Mouse (Mus musculus): Measurements from ENCODE around the gene Ctsz. TPM values are rescaled to one million over a fixed set of nuclear protein-coding genes. Genes with fewer than 3 reads are reported as not detected.
A peak's percentile ranks its signal among the peaks of the same experiment; 100 is the strongest.

Gene Ctsz
- polyA plus RNA-seq (2014; fragmentation: Nextera tagmentation; extraction: Ambion mirVana), result 75.0 and 80.5 TPM in 2 replicates

DNA sequence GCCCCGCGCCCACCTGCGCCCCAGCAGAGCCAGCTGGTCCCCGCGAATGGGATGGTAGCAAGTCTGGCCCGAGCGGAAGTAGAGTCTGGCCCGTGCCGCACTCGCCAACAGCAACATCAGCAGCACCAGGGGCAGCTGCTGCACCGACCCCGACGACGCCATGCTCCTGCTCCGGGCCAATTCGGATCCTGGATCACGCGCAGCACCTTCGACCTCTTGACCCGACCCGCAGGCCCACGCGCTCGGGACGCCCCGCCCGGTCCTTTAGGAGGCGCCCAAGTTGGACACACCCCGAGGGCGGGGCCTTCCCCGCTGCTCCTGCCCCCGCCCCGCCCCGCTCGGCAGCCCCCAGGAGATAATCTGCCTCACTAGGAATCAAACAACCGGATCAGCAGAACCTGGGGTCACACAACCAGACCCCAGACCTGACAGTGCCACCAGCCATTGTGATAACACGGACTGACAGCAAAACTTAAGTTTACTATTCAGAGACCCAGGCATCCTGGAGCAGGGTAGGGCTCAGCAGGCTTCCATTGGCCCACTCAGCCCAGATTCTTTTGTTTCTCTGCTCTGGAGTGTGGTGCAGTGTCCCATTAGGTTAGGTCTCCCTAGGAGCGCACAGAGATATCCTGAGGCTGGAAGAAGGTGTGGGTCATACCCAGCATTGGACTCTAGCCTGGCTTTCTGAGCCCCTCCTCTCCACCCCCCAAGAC is at the start of gene Ctsz:
Gene Ctsz (minus strand): TSS at position 303 of the 713 bp plus-strand sequence.
- H3K9ac ChIP-seq, result peak within 1 kb of the TSS; percentile 59
- H3K27ac ChIP-seq, result no peak within 1 kb of the TSS
- DNase-seq (ENCODE audit: low spot score), result no peak
- no peaks in the 10 kb centered on the region for H3K27me3 ChIP-seq (ENCODE audit: control insufficient read depth, insufficient read depth, low read length)
- H3K4me2 ChIP-seq (replicated peaks), result peak within 1 kb of the TSS; percentile 71
- 1% methylated on average over 38 of the region's 38 CpGs for WGBS
- no peaks in the 10 kb centered on the region for H3K36me3 ChIP-seq (replicated peaks; ENCODE audit: control insufficient read depth, insufficient read depth)
- peak within 1 kb of the TSS; percentile 41 for H3K4me3 ChIP-seq (replicated peaks; ENCODE audit: low read length)
- H3K9me3 ChIP-seq (ENCODE audit: control insufficient read depth, low read length), result no peaks in the 10 kb centered on the region
- peak; percentile 78 for ATAC-seq (ENCODE audit: low FRiP score)
- H3K4me1 ChIP-seq (replicated peaks; ENCODE audit: control insufficient read depth, insufficient read depth, low read length), result peaks cover 15% of the 10 kb centered on the region

DNA sequence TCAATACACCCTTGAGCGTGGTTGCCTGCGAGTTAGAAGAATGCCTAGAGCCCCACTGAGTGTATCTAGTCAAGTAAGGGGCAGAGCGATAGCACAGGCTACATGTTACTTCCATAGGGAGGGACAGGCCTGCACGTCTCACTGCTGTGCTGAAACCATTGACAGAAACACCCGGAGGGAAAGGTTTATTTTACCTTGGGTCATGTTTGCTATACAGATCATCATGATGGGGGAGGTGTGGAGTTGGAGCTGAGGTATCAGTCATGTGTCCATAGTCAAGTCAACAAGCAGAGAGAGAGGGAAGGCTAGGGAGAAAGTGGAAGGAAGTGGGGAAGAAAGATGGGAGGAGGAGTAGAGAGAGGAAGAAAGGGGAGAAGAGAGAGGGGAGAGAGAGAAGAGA is 48.2 kb upstream of the Ctsz start:
- H3K4me3 ChIP-seq (replicated peaks; ENCODE audit: low read length), result no peak overlapping the region
- no peaks in the 10 kb centered on the region for H3K4me1 ChIP-seq (replicated peaks; ENCODE audit: control insufficient read depth, insufficient read depth, low read length)
- DNase-seq (ENCODE audit: low spot score) (no peak), ATAC-seq (ENCODE audit: low FRiP score) (no peak)
- no peak overlapping the region for H3K9ac ChIP-seq
- no peaks in the 10 kb centered on the region for H3K36me3 ChIP-seq (replicated peaks; ENCODE audit: control insufficient read depth, insufficient read depth)
- no peaks in the 10 kb centered on the region for H3K27me3 ChIP-seq (ENCODE audit: control insufficient read depth, insufficient read depth, low read length)
- no peaks in the 10 kb centered on the region for H3K9me3 ChIP-seq (ENCODE audit: control insufficient read depth, low read length)
- 88% methylated on average over 5 of the region's 5 CpGs for WGBS
- H3K4me2 ChIP-seq (replicated peaks), result no peak overlapping the region
- H3K27ac ChIP-seq, result no peak overlapping the region

DNA sequence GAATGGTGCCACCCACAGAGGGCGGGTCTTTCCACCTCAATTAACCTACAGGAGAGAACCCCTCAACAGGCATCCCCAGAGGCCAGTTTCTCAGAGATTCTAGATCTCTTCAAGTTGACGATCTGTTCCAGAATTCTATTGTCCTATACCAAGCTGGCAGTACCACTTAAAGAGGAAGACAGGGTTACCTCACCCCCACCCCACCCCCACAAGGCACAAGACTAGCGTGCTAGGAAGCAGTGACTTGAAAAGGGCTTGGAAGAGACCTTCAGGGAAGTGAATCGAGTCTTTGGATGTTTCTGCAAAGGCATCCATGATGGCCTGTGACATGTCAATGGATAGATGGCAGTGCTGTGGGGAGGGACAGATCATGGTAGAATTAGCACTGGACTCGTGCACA is 39.9 kb upstream of the Ctsz start:
- H3K27ac ChIP-seq, result no peak overlapping the region
- no peaks in the 10 kb centered on the region for H3K36me3 ChIP-seq (replicated peaks; ENCODE audit: control insufficient read depth, insufficient read depth)
- ATAC-seq (ENCODE audit: low FRiP score) (no peak), DNase-seq (ENCODE audit: low spot score) (no peak)
- no peak overlapping the region for H3K4me3 ChIP-seq (replicated peaks; ENCODE audit: low read length)
- no peak overlapping the region for H3K4me2 ChIP-seq (replicated peaks)
- H3K9me3 ChIP-seq (ENCODE audit: control insufficient read depth, low read length), result no peaks in the 10 kb centered on the region
- WGBS, result 76% methylated on average over 5 of the region's 5 CpGs
- H3K9ac ChIP-seq, result no peak overlapping the region
- H3K4me1 ChIP-seq (replicated peaks; ENCODE audit: control insufficient read depth, insufficient read depth, low read length), result no peaks in the 10 kb centered on the region
- no peaks in the 10 kb centered on the region for H3K27me3 ChIP-seq (ENCODE audit: control insufficient read depth, insufficient read depth, low read length)

DNA sequence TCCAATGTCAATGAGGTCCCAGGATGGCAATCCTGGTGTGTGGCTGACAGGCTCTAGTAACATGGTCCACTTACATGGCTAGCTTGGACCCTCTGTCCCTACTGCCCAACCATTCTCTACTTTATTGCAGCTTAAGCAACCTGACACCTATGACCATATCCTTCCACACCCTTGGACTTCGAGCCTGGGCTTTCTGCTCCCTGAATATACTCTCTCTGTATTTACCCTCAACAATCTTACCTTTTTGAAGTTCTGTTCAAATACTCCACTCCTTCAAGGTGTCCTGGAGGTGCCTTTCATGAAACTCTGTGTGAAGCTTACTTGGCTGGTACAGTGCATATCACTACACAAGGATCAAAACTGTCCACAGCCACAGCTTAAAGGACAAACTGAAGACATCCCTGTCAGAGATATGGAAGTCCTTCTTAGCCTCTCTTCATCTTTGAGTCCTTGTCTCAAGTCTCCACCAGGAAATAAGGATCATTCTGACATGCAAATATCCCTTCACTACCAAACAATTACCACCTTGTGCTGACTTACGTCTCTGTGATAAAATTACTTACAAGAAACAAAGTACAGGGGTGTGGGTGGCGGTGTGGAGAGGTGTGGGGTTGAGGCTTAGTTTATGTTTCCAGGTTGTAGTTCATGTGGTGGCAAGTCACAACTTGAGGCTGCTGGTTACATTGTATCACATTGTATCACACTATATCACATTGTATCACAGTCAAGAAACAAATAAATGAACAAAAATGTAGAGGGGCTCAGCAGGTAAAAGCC is 38.9 kb upstream of the Ctsz start:
- ATAC-seq (ENCODE audit: low FRiP score) (no peak), DNase-seq (ENCODE audit: low spot score) (no peak)
- H3K27ac ChIP-seq, result no peak overlapping the region
- no peak overlapping the region for H3K9ac ChIP-seq
- H3K4me3 ChIP-seq (replicated peaks; ENCODE audit: low read length), result no peak overlapping the region
- H3K9me3 ChIP-seq (ENCODE audit: control insufficient read depth, low read length), result no peaks in the 10 kb centered on the region
- H3K4me2 ChIP-seq (replicated peaks), result no peak overlapping the region
- peaks cover 4% of the 10 kb centered on the region; the same call in 1 of the 2 replicates for H3K4me1 ChIP-seq (replicated peaks; ENCODE audit: control insufficient read depth, insufficient read depth, low read length)
- WGBS, result 81% methylated on average over 3 of the region's 3 CpGs
- H3K36me3 ChIP-seq (replicated peaks; ENCODE audit: control insufficient read depth, insufficient read depth), result no peaks in the 10 kb centered on the region
- H3K27me3 ChIP-seq (ENCODE audit: control insufficient read depth, insufficient read depth, low read length), result no peaks in the 10 kb centered on the region

DNA sequence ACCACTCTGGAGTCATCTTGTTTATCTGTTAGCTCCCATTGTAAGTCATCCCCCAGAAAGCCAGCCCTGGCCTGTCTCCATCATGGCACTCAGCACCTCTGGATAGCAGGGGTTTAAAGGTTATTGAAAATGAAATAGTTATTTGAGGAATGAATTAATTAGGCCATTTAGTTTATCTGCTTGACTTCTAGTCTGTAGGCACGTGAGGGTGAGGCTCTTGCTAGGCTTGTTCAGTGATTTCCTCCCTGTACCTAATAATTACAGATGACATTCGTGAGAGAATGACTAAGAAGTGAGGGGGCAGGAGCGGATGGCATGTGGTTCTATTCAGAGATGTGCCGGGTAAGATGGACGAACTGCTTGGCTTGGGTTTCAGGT is 34.7 kb upstream of the Ctsz start:
- Histone ChIP-seq H3K4me1 (replicated peaks; ENCODE audit: control insufficient read depth, insufficient read depth, low read length) (peaks cover 10% of the 10 kb centered on the region), H3K4me3 (replicated peaks; ENCODE audit: low read length) (peak overlapping the region; percentile 76), H3K27ac (no peak overlapping the region), H3K27me3 (ENCODE audit: control insufficient read depth, insufficient read depth, low read length) (no peaks in the 10 kb centered on the region), H3K4me2 (replicated peaks) (peak overlapping the region; percentile 69), H3K9me3 (ENCODE audit: control insufficient read depth, low read length) (no peaks in the 10 kb centered on the region), H3K36me3 (replicated peaks; ENCODE audit: control insufficient read depth, insufficient read depth) (peaks cover 9% of the 10 kb centered on the region), H3K9ac (peak overlapping the region; percentile 54)
- 81% methylated on average over 5 of the region's 5 CpGs for WGBS
- ATAC-seq (ENCODE audit: low FRiP score) (no peak), DNase-seq (ENCODE audit: low spot score) (no peak)

DNA sequence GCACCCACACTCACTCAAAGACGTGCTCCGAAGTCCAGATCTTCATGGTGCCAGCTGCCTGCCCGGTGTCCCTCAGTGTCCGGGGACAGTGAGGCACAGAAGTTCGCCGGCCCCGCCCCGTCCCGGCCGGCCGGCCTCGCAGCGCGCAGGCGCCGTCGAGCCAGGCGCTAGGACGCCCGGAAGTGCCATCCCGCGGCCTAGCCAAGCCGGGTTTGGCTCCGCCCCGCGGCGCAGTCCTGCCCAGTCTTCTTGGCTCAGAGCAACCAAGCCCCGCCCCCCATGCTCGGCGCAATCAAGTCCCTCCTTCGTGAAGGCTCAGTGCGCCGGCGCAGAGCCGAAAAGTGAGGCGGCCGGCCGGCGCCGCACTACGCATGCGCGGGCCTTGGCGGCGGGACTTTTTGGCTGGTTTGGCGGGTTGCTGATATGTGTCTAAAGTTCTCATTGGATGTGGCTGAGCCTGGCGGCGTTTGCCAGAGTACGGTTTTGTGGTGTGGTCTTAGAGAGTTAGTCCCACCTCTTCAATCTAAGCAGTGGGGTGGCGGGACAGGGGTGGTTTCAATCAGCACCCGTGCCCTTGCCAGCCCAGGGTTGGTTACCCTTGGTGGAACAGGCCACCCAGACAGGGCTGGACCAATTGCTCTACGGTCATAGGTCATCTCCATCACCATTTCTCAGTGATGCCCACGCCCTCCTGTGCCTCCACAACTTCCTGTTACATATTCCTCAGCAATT is 34.1 kb upstream of the Ctsz start, which contains the start of gene Prelid3b:
Gene Prelid3b (minus strand): TSS at position 264 of the 732 bp plus-strand sequence.
- H3K9me3 ChIP-seq (ENCODE audit: control insufficient read depth, low read length), result no peaks in the 10 kb centered on the region
- H3K27me3 ChIP-seq (ENCODE audit: control insufficient read depth, insufficient read depth, low read length), result no peaks in the 10 kb centered on the region
- peaks cover 10% of the 10 kb centered on the region for H3K4me1 ChIP-seq (replicated peaks; ENCODE audit: control insufficient read depth, insufficient read depth, low read length)
- no peak within 1 kb of the TSS for H3K27ac ChIP-seq
- peaks cover 15% of the 10 kb centered on the region for H3K36me3 ChIP-seq (replicated peaks; ENCODE audit: control insufficient read depth, insufficient read depth)
- peak within 1 kb of the TSS; percentile 73 for H3K9ac ChIP-seq
- WGBS, result 1% methylated on average over 52 of the region's 53 CpGs
- peak; percentile 99 for DNase-seq (ENCODE audit: low spot score)
- peak within 1 kb of the TSS; percentile 76 for H3K4me3 ChIP-seq (replicated peaks; ENCODE audit: low read length)
- ATAC-seq (ENCODE audit: low FRiP score), result peak; percentile 99
- peak within 1 kb of the TSS; percentile 69 for H3K4me2 ChIP-seq (replicated peaks)

DNA sequence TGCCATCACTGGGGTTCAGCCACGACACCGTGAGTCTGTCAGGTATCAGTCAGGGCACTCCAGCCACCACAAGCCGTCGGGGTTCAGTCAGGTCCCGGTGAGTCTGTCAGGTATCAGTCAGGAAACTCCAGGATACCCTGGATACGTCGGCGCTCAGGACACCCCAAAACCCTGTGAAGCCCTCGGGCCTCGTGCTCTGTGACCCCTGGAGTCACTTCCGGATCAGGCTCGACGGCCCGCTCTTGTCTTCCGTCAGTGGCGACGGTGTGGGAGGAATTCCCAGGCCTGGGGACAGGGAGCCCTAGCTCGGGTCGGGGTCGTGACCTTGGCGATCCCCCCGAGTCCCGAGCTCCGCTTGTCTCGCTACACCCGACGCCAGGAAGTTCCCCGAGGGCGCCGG is 33.6 kb upstream of the Ctsz start:
- 7% methylated on average over 30 of the region's 30 CpGs for whole genome bisulfite sequencing
- Histone ChIP-seq H3K4me1 (replicated peaks; ENCODE audit: control insufficient read depth, insufficient read depth, low read length) (peaks cover 10% of the 10 kb centered on the region), H3K27me3 (ENCODE audit: control insufficient read depth, insufficient read depth, low read length) (no peaks in the 10 kb centered on the region), H3K36me3 (replicated peaks; ENCODE audit: control insufficient read depth, insufficient read depth) (peaks cover 16% of the 10 kb centered on the region), H3K9ac (peak overlapping the region; percentile 73), H3K27ac (no peak overlapping the region), H3K9me3 (ENCODE audit: control insufficient read depth, low read length) (no peaks in the 10 kb centered on the region), H3K4me2 (replicated peaks) (peak overlapping the region; percentile 69), H3K4me3 (replicated peaks; ENCODE audit: low read length) (peak overlapping the region; percentile 76)
- ATAC-seq (ENCODE audit: low FRiP score) (no peak; the same call in 1 of the 2 replicates), DNase-seq (ENCODE audit: low spot score) (no peak)

DNA sequence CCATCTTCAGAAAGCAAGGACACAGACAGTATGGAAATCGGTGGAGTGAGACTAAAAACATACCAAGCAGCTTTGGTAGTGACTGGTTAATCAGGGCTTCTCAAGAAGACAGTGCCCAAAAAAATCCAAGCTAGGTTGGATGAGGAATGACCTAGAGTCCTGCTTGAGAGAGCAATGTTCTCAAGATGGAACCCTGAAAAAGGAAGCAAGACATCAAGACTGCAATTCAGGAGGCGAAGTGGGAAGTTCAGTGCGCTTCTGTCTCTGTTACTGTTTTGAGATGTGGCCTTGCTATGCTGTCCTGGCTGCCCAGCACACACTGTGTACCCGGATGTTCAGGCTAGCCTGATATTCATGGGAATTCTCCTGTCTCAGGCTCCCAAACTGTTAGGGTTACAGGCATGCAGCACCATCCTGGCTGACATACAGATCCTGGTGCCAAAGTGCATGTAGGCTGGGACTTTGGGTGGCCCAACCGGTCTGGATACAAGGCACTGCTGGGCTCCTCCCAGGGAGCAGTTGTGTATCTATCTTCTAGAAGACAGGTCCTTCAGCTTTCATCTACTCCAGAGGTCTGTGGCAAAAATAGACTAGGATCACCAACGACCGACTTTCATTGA is 32.1 kb upstream of the Ctsz start:
- Histone ChIP-seq H3K27me3 (ENCODE audit: control insufficient read depth, insufficient read depth, low read length) (no peaks in the 10 kb centered on the region), H3K9me3 (ENCODE audit: control insufficient read depth, low read length) (no peaks in the 10 kb centered on the region), H3K9ac (no peak overlapping the region), H3K4me2 (replicated peaks) (no peak overlapping the region), H3K4me1 (replicated peaks; ENCODE audit: control insufficient read depth, insufficient read depth, low read length) (peaks cover 10% of the 10 kb centered on the region), H3K36me3 (replicated peaks; ENCODE audit: control insufficient read depth, insufficient read depth) (peaks cover 30% of the 10 kb centered on the region), H3K27ac (no peak overlapping the region), H3K4me3 (replicated peaks; ENCODE audit: low read length) (no peak overlapping the region)
- 95% methylated on average over 7 of the region's 7 CpGs for WGBS
- ATAC-seq (ENCODE audit: low FRiP score), result no peak
- DNase-seq (ENCODE audit: low spot score), result no peak

DNA sequence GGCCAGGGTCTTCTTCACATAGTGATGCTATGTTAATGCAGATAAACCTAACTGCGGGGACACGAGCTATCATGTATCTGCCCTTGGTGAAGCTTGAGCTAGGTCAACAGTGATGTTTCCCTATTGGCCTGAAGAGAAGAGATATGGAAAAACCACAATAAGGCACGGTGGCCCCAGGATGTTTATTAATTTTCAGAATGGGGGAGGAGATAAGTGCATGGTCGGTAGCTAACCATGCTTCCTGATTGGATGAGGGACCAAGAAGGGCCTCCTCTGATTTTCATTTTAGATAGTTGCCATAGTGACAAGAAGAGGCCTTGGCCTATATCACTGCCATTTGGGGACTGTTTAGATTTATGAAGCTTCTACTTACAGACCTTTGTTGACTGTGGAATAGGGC is 31.5 kb upstream of the Ctsz start:
- Histone ChIP-seq H3K4me2 (replicated peaks) (no peak overlapping the region), H3K4me3 (replicated peaks; ENCODE audit: low read length) (no peak overlapping the region), H3K27me3 (ENCODE audit: control insufficient read depth, insufficient read depth, low read length) (no peaks in the 10 kb centered on the region), H3K4me1 (replicated peaks; ENCODE audit: control insufficient read depth, insufficient read depth, low read length) (peaks cover 10% of the 10 kb centered on the region), H3K9ac (no peak overlapping the region), H3K9me3 (ENCODE audit: control insufficient read depth, low read length) (no peaks in the 10 kb centered on the region), H3K36me3 (replicated peaks; ENCODE audit: control insufficient read depth, insufficient read depth) (peaks cover 36% of the 10 kb centered on the region), H3K27ac (no peak overlapping the region)
- no peak for ATAC-seq (ENCODE audit: low FRiP score)
- no peak for DNase-seq (ENCODE audit: low spot score)
- WGBS, result 91% methylated on average over 4 of the region's 4 CpGs

Measured in hindbrain, embryonic 14.5 days (tissue).